Mouse (Mus musculus): Measurements from ENCODE around the gene Iqcc. TPM values are rescaled to one million over a fixed set of nuclear protein-coding genes. Genes with fewer than 3 reads are reported as not detected.
A peak's percentile ranks its signal among the peaks of the same experiment; 100 is the strongest.

Iqcc gene
- polyA plus RNA-seq, 1 experiment from 2014 or later: 25.0 TPM

GRCm38 (mm10) chr4:129640638-129641467 is 22.0 kb upstream of the Iqcc start, which contains the start of gene Txlna:
TSS of gene Txlna (minus strand) at chr4:129641065.
- peak; percentile 97 for ATAC-seq (ENCODE audit: low FRiP score, low TSS enrichment)

GRCm38 (mm10) chr4:129640101-129640637 is 21.3 kb upstream of the Iqcc start:
- Histone ChIP-seq H3K27ac (replicated peaks; ENCODE audit: low read depth, low read length) (peak overlapping the region; percentile 92), H3K9me3 (ENCODE audit: control insufficient read depth, low read length) (no peaks in the 10 kb centered on the region), H3K4me3 (replicated peaks; ENCODE audit: low read depth, low read length) (peak overlapping the region; percentile 59), H3K9ac (replicated peaks; ENCODE audit: low read length) (peak overlapping the region; percentile 69), H3K36me3 (ENCODE audit: control insufficient read depth, insufficient read depth, low read length) (peaks cover 47% of the 10 kb centered on the region), H3K27me3 (ENCODE audit: control insufficient read depth, insufficient read depth, low read length) (no peaks in the 10 kb centered on the region), H3K4me2 (ENCODE audit: low read length) (peak overlapping the region; percentile 90), H3K4me1 (ENCODE audit: control insufficient read depth, insufficient read depth, low read length) (peaks cover 18% of the 10 kb centered on the region)
- 5% methylated on average over 17 of the region's 17 CpGs for WGBS
- DNase-seq: no peak
- no peak for ATAC-seq (ENCODE audit: low FRiP score, low TSS enrichment)

More at GRCm38 (mm10) chr4:129640638-129641467, 22.0 kb upstream of the Iqcc start, which contains the start of gene Txlna:
- peaks cover 49% of the 10 kb centered on the region for H3K36me3 ChIP-seq (ENCODE audit: control insufficient read depth, insufficient read depth, low read length)
- peak within 1 kb of the TSS; percentile 69 for H3K9ac ChIP-seq (replicated peaks; ENCODE audit: low read length)
- peaks cover 18% of the 10 kb centered on the region for H3K4me1 ChIP-seq (ENCODE audit: control insufficient read depth, insufficient read depth, low read length)
- peak within 1 kb of the TSS; percentile 90 for H3K4me2 ChIP-seq (ENCODE audit: low read length)
- peak within 1 kb of the TSS; percentile 92 for H3K27ac ChIP-seq (replicated peaks; ENCODE audit: low read depth, low read length)
- WGBS: under 1% methylated on average over 60 of the region's 60 CpGs
- DNase-seq: peak; percentile 99
- H3K4me3 ChIP-seq (replicated peaks; ENCODE audit: low read depth, low read length): peak within 1 kb of the TSS; percentile 59
- no peaks in the 10 kb centered on the region for H3K9me3 ChIP-seq (ENCODE audit: control insufficient read depth, low read length)
- H3K27me3 ChIP-seq (ENCODE audit: control insufficient read depth, insufficient read depth, low read length): no peaks in the 10 kb centered on the region

- WGBS: 87% methylated on average over 15 of the region's 15 CpGs
- no peaks in the 10 kb centered on the region for H3K27me3 ChIP-seq (ENCODE audit: control insufficient read depth, insufficient read depth, low read length)
Observed at GRCm38 (mm10) chr4:129639221-129639620, 20.3 kb upstream of the Iqcc start.

DNA sequence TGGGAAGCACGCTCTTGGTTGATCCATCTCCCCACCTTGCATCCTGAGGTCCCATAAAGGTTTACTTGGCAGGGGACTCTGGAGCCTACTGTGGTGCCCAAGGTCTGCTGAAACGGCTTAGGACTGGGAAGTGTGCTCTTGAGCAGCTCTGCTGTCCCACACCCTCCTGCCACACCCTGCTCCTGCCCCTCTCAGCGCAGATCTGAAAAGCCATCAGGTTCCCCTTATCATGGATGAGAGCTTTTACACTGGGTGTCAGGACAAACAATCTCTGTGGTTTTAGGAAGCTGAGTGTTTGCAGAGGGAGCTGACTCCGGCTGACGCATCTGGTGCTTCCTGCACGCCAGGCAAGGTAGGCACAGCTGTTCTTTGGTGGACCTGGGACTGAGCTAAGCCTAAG is 15.0 kb upstream of the Iqcc start:
- H3K9me3 ChIP-seq (ENCODE audit: control insufficient read depth, low read length): no peaks in the 10 kb centered on the region
- no peak for ATAC-seq (ENCODE audit: low FRiP score, low TSS enrichment)
- WGBS: 95% methylated on average over 6 of the region's 6 CpGs
- no peak overlapping the region for H3K4me3 ChIP-seq (replicated peaks; ENCODE audit: low read depth, low read length)
- H3K4me1 ChIP-seq (ENCODE audit: control insufficient read depth, insufficient read depth, low read length): peaks cover 6% of the 10 kb centered on the region
- no peak overlapping the region for H3K9ac ChIP-seq (replicated peaks; ENCODE audit: low read length)
- no peaks in the 10 kb centered on the region for H3K27me3 ChIP-seq (ENCODE audit: control insufficient read depth, insufficient read depth, low read length)
- H3K27ac ChIP-seq (replicated peaks; ENCODE audit: low read depth, low read length): no peak overlapping the region
- no peak overlapping the region for H3K4me2 ChIP-seq (ENCODE audit: low read length)
- DNase-seq: no peak
- H3K36me3 ChIP-seq (ENCODE audit: control insufficient read depth, insufficient read depth, low read length): peaks cover 95% of the 10 kb centered on the region

More at GRCm38 (mm10) chr4:129639221-129639620, 20.3 kb upstream of the Iqcc start:
- peak overlapping the region; percentile 59; the same call in 1 of the 2 replicates for H3K4me3 ChIP-seq (replicated peaks; ENCODE audit: low read depth, low read length)
- no peak overlapping the region for H3K27ac ChIP-seq (replicated peaks; ENCODE audit: low read depth, low read length)
- DNase-seq (no peak), ATAC-seq (ENCODE audit: low FRiP score, low TSS enrichment) (no peak)
- H3K4me1 ChIP-seq (ENCODE audit: control insufficient read depth, insufficient read depth, low read length): peaks cover 18% of the 10 kb centered on the region
- H3K9me3 ChIP-seq (ENCODE audit: control insufficient read depth, low read length): no peaks in the 10 kb centered on the region
- H3K36me3 ChIP-seq (ENCODE audit: control insufficient read depth, insufficient read depth, low read length): peaks cover 48% of the 10 kb centered on the region
- H3K4me2 ChIP-seq (ENCODE audit: low read length): peak overlapping the region; percentile 90
- 0 out of 2 replicates have a peak overlapping the region, but pooled peaks have one; percentile 1 for H3K9ac ChIP-seq (replicated peaks; ENCODE audit: low read length)

GRCm38 (mm10) chr4:129631867-129632266 is 13.0 kb upstream of the Iqcc start:
- no peak for ATAC-seq (ENCODE audit: low FRiP score, low TSS enrichment)
- Histone ChIP-seq H3K4me3 (replicated peaks; ENCODE audit: low read depth, low read length) (no peak overlapping the region), H3K4me2 (ENCODE audit: low read length) (no peak overlapping the region), H3K9me3 (ENCODE audit: control insufficient read depth, low read length) (no peaks in the 10 kb centered on the region), H3K27me3 (ENCODE audit: control insufficient read depth, insufficient read depth, low read length) (no peaks in the 10 kb centered on the region), H3K4me1 (ENCODE audit: control insufficient read depth, insufficient read depth, low read length) (no peaks in the 10 kb centered on the region), H3K36me3 (ENCODE audit: control insufficient read depth, insufficient read depth, low read length) (peaks cover 98% of the 10 kb centered on the region), H3K27ac (replicated peaks; ENCODE audit: low read depth, low read length) (no peak overlapping the region), H3K9ac (replicated peaks; ENCODE audit: low read length) (no peak overlapping the region)
- WGBS: 95% methylated on average over 12 of the region's 12 CpGs
- DNase-seq: no peak

DNA sequence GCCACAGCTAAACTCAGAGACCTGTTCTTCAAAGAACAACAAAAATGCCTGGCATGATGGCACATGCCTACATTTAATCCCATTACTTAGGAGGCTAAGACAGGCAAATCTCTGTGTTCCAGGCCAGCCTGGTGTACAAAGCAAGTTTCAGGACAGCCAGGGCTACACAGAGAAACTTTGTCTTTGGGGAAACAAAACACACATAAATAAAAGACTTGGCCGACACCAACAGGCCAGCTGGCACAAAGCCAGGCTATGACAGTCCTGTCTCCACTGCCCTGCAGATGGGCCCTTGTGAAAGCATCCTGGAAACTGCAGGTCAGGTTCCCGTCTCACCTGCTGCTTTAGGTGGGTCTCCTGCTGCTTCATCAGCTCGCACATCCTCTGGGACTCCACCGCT is 12.0 kb upstream of the Iqcc start:
- H3K4me3 ChIP-seq (replicated peaks; ENCODE audit: low read depth, low read length): no peak overlapping the region
- no peak overlapping the region for H3K4me2 ChIP-seq (ENCODE audit: low read length)
- WGBS: 78% methylated on average over 4 of the region's 4 CpGs
- ATAC-seq (ENCODE audit: low FRiP score, low TSS enrichment) (no peak), DNase-seq (peak; percentile 34)
- H3K27ac ChIP-seq (replicated peaks; ENCODE audit: low read depth, low read length): no peak overlapping the region
- H3K27me3 ChIP-seq (ENCODE audit: control insufficient read depth, insufficient read depth, low read length): no peaks in the 10 kb centered on the region
- no peak overlapping the region; the same call in 1 of the 2 replicates for H3K9ac ChIP-seq (replicated peaks; ENCODE audit: low read length)
- H3K9me3 ChIP-seq (ENCODE audit: control insufficient read depth, low read length): no peaks in the 10 kb centered on the region
- H3K4me1 ChIP-seq (ENCODE audit: control insufficient read depth, insufficient read depth, low read length): no peaks in the 10 kb centered on the region
- H3K36me3 ChIP-seq (ENCODE audit: control insufficient read depth, insufficient read depth, low read length): peaks cover 98% of the 10 kb centered on the region

DNA sequence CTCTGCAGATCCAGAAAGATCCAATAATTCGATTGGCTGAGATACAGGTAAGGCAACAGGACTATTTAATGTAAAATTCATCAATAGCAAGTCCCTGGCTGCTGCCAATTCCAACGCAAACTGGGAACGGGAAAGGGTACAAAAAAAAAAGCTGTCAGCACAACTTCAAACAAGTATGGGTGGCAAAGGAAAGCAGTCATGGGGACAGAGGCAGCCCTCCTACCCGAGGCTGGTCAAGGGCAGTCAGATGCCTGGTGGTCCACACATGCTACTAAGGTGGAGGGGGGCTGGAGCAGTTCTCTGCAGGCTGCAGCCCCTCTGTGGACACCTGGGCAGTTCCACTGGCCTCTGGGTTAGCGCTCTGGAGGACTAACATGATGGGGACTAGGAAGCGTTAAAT is 7.1 kb upstream of the Iqcc start:
- Histone ChIP-seq H3K4me3 (replicated peaks; ENCODE audit: low read depth, low read length) (no peak overlapping the region), H3K9me3 (ENCODE audit: control insufficient read depth, low read length) (no peaks in the 10 kb centered on the region), H3K9ac (replicated peaks; ENCODE audit: low read length) (no peak overlapping the region), H3K27ac (replicated peaks; ENCODE audit: low read depth, low read length) (peak overlapping the region; percentile 94; the same call in 1 of the 2 replicates), H3K4me2 (ENCODE audit: low read length) (no peak overlapping the region), H3K36me3 (ENCODE audit: control insufficient read depth, insufficient read depth, low read length) (peaks cover 55% of the 10 kb centered on the region), H3K4me1 (ENCODE audit: control insufficient read depth, insufficient read depth, low read length) (peaks cover 31% of the 10 kb centered on the region), H3K27me3 (ENCODE audit: control insufficient read depth, insufficient read depth, low read length) (no peaks in the 10 kb centered on the region)
- no peak for ATAC-seq (ENCODE audit: low FRiP score, low TSS enrichment)
- WGBS: 72% methylated on average over 6 of the region's 6 CpGs
- no peak for DNase-seq

- Histone ChIP-seq H3K27ac (replicated peaks; ENCODE audit: low read depth, low read length) (peak overlapping the region; percentile 94), H3K36me3 (ENCODE audit: control insufficient read depth, insufficient read depth, low read length) (peaks cover 49% of the 10 kb centered on the region), H3K27me3 (ENCODE audit: control insufficient read depth, insufficient read depth, low read length) (no peaks in the 10 kb centered on the region), H3K9ac (replicated peaks; ENCODE audit: low read length) (peak overlapping the region; percentile 73; the same call in 1 of the 2 replicates), H3K4me2 (ENCODE audit: low read length) (peak overlapping the region; percentile 70), H3K4me1 (ENCODE audit: control insufficient read depth, insufficient read depth, low read length) (peaks cover 31% of the 10 kb centered on the region), H3K9me3 (ENCODE audit: control insufficient read depth, low read length) (no peaks in the 10 kb centered on the region), H3K4me3 (replicated peaks; ENCODE audit: low read depth, low read length) (no peak overlapping the region)
- DNase-seq: no peak
- ATAC-seq (ENCODE audit: low FRiP score, low TSS enrichment): no peak
- 41% methylated on average over 4 of the region's 4 CpGs for WGBS
Observed at GRCm38 (mm10) chr4:129625496-129625895, 6.6 kb upstream of the Iqcc start.
